ENCODE assay signal across 8 mouse cellular contexts in the genomic region with DNA sequence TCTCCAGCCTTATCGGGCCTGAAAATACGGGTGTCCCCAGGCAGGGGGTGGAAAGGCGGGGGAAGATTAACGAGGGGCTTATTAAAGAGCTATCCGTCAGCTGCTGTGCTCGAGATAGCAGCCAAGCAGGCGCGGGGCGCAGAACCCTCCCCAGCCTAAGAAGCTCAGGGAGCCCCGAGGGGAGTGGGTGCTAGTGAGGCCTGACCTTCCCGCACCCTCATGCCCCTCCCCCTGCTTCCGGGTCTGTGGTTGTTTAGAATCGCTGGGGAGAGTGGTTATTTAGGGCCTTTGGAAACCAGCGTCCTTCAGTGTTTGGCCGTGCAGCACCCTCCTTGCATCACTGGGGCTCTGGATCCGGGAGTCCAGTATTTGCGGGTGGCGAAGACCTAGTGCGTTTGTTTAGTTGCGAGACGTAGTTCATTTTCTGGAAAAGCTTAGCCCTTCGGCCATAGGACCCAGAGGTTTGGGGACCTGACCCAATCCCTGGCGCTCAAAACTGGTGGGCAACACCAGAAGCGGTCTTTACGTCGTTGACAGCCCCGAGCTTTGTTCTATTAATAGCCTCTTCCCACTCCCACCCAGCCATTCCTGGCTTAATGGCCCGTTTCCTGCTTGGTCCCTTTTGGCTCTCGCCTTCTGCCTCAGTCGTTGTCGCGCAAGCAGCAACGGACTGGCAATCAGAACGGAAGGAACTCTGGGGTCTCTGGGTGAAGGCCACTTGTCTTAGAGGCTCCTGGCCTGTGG. TPM values are rescaled to one million over a fixed set of nuclear protein-coding genes. Genes with fewer than 3 reads are reported as not detected.
DNase-seq lines count a peak whose midpoint lies in the region; ATAC-seq lines count a peak whose summit lies in the region.

No protein-coding gene starts in this region.

- no peaks in the 10 kb centered on the region for H3K36me3 ChIP-seq in kidney, embryonic 14.5 days (ENCODE audit: control insufficient read depth, insufficient read depth, low read length)
- H3K36me3 ChIP-seq in intestine, embryonic 16.5 days (ENCODE audit: control insufficient read depth, insufficient read depth, low read length) = no peaks in the 10 kb centered on the region
- no peaks in the 10 kb centered on the region for H3K36me3 ChIP-seq in neural tube, embryonic 12.5 days

- peaks cover 29% of the 10 kb centered on the region for H3K4me1 ChIP-seq in kidney, embryonic 14.5 days (ENCODE audit: control insufficient read depth, insufficient read depth, low read length)
- H3K4me1 ChIP-seq in intestine, embryonic 16.5 days (ENCODE audit: control insufficient read depth, insufficient read depth, low read length) = peaks cover 12% of the 10 kb centered on the region
- peaks cover 46% of the 10 kb centered on the region for H3K4me1 ChIP-seq in neural tube, embryonic 12.5 days

- no peaks in the 10 kb centered on the region for H3K9me3 ChIP-seq in kidney, embryonic 14.5 days (ENCODE audit: control insufficient read depth, low read length)
- H3K9me3 ChIP-seq in intestine, embryonic 16.5 days (ENCODE audit: control insufficient read depth, low read length) = no peaks in the 10 kb centered on the region
- no peaks in the 10 kb centered on the region for H3K9me3 ChIP-seq in neural tube, embryonic 12.5 days

- WGBS in kidney, embryonic 14.5 days = 1% methylated on average over 34 of the region's 34 CpGs
- under 1% methylated on average over 34 of the region's 34 CpGs for WGBS in intestine, embryonic 16.5 days
- under 1% methylated on average over 34 of the region's 34 CpGs for WGBS in neural tube, embryonic 12.5 days

- peaks cover 56% of the 10 kb centered on the region for H3K27me3 ChIP-seq in kidney, embryonic 14.5 days (ENCODE audit: control insufficient read depth, insufficient read depth, low read length)
- peaks cover 69% of the 10 kb centered on the region for H3K27me3 ChIP-seq in intestine, embryonic 16.5 days (replicated peaks; ENCODE audit: control insufficient read depth, insufficient read depth, low read length)
- H3K27me3 ChIP-seq in neural tube, embryonic 12.5 days (replicated peaks) = peaks cover 77% of the 10 kb centered on the region

- peak overlapping the region; percentile 35 for H3K4me3 ChIP-seq in kidney, embryonic 14.5 days (ENCODE audit: low read length)
- peak overlapping the region; percentile 41 for H3K4me3 ChIP-seq in intestine, embryonic 16.5 days (ENCODE audit: low read length)
- H3K4me3 ChIP-seq in neural tube, embryonic 12.5 days = peak overlapping the region; percentile 44

- peak; percentile 50 for ATAC-seq in kidney, embryonic 14.5 days (ENCODE audit: low FRiP score, low TSS enrichment)
- ATAC-seq in intestine, embryonic 16.5 days = no peak
- peak; percentile 52 for ATAC-seq in neural tube, embryonic 12.5 days (ENCODE audit: low FRiP score, low read depth)

- DNase-seq in kidney, postnatal 36 days = no peak
- peak; percentile 60 for DNase-seq in embryo, embryonic 10.5 days (ENCODE audit: low spot score)
- no peak for DNase-seq in left cerebral cortex, adult 9 months (ENCODE audit: low spot score in 2 of 2)
- DNase-seq in thymus, postnatal 25 days = no peak
- DNase-seq in lung, postnatal 10 days = no peak

- H3K4me2 ChIP-seq in kidney, embryonic 14.5 days (replicated peaks; ENCODE audit: low read depth, low read length) = peak overlapping the region; percentile 68
- H3K4me2 ChIP-seq in intestine, embryonic 16.5 days (ENCODE audit: low read depth, low read length) = peak overlapping the region; percentile 71
- H3K4me2 ChIP-seq in neural tube, embryonic 12.5 days (replicated peaks) = peak overlapping the region; percentile 58

- H3K9ac ChIP-seq in kidney, embryonic 14.5 days (ENCODE audit: low read depth, low read length) = no peak overlapping the region
- 0 out of 2 replicates have a peak overlapping the region, but pooled peaks have one; percentile 38 for H3K9ac ChIP-seq in intestine, embryonic 16.5 days (ENCODE audit: low read depth, low read length)
- H3K9ac ChIP-seq in neural tube, embryonic 12.5 days = peak overlapping the region; percentile 74

- no peak overlapping the region for H3K27ac ChIP-seq in kidney, embryonic 14.5 days (ENCODE audit: low read depth, low read length)
- H3K27ac ChIP-seq in intestine, embryonic 16.5 days (ENCODE audit: low read length) = no peak overlapping the region
- H3K27ac ChIP-seq in neural tube, embryonic 12.5 days = peak overlapping the region; percentile 27; the same call in 1 of the 2 replicates

RNA-seq across cellular contexts. Expression of a gene that starts 15.5 kb away (rescaled TPM):
- polyA plus RNA-seq in kidney, embryonic 14.5 days (2014; fragmentation: Nextera tagmentation; extraction: Ambion mirVana) = 0.18 TPM in 1 of 2 replicates, not detected in the other
- 0.15 and 0.18 TPM in 2 replicates for polyA plus RNA-seq in intestine, embryonic 16.5 days (2015; fragmentation: Nextera tagmentation; extraction: Ambion mirVana)
- 17.2 and 21.6 TPM in 2 replicates for polyA plus RNA-seq in neural tube, embryonic 12.5 days (2016; fragmentation: Nextera tagmentation; extraction: Ambion mirVana)

RNA-seq across cellular contexts. Expression of a gene that starts 59.8 kb away (rescaled TPM):
- 2.2 and 3.4 TPM in 2 replicates for polyA plus RNA-seq in kidney, embryonic 14.5 days (2014; fragmentation: Nextera tagmentation; extraction: Ambion mirVana)
- 0.42 and 0.78 TPM in 2 replicates for polyA plus RNA-seq in intestine, embryonic 16.5 days (2015; fragmentation: Nextera tagmentation; extraction: Ambion mirVana)
- 0.73 and 1.4 TPM in 2 replicates for polyA plus RNA-seq in neural tube, embryonic 12.5 days (2016; fragmentation: Nextera tagmentation; extraction: Ambion mirVana)

Comparison
In these comparisons a context has a peak if more than half of its experiments do, and no peak if none do; other contexts are left out.
1. RNA of a gene that starts 15.5 kb away (polyA plus RNA-seq): 17.2 to 21.6 TPM in neural tube, embryonic 12.5 days; 0.18 TPM in kidney, embryonic 14.5 days and 0.15 to 0.18 TPM in intestine, embryonic 16.5 days; every median in the first group is over 10 times any median in the second.
2. Peak in every context shown above with its lines, with median percentiles within 50 percentile points of each other: H3K4me2 ChIP-seq and H3K4me3 ChIP-seq.